Mouse (Mus musculus) hindbrain, embryonic 10.5 days (tissue): ENCODE measurements at regions not wholly inside any gene's neighbourhood (a gene's known extent, or its start where the extent isn't known, plus 50 kb on each side); places are given as distances from the start of the nearest gene placed in this dataset.

Source experiments
- DNase-seq: peaks from one replicate; pipeline ENCODE4 v3.0.0-alpha.2; 2017; ENCODE audit warnings: low spot score
- H3K27ac ChIP-seq: fragments of 300-500 bp; sonication (generic); 2 replicates; pipeline ENCODE4 v1.5.1; 2016; ENCODE audit warnings: mild to moderate bottlenecking, moderate library complexity
- H3K27me3 ChIP-seq: fragments of 300-500 bp; sonication (generic); 2 replicates; pipeline ENCODE4 v1.6.1; 2016; ENCODE audit warnings: mild to moderate bottlenecking; ENCODE audit not compliant: poor library complexity, insufficient read depth, severe bottlenecking
- H3K36me3 ChIP-seq: fragments of 300-500 bp; sonication (generic); 2 replicates; pipeline ENCODE4 v1.6.1; 2016; ENCODE audit warnings: mild to moderate bottlenecking, moderate library complexity
- H3K4me1 ChIP-seq: fragments of 300-500 bp; sonication (generic); replicated peaks from 2 replicates; pipeline ENCODE4 v1.6.1; 2016; ENCODE audit warnings: mild to moderate bottlenecking
- H3K4me3 ChIP-seq: fragments of 300-500 bp; sonication (generic); 2 replicates; pipeline ENCODE4 v1.5.1; 2016; ENCODE audit warnings: mild to moderate bottlenecking, moderate library complexity
- H3K9me3 ChIP-seq: fragments of 300-500 bp; sonication (generic); 2 replicates; pipeline ENCODE4 v1.6.1; 2016; ENCODE audit warnings: mild to moderate bottlenecking, moderate library complexity
- WGBS: fragments of 180-500 bp; shearing (Covaris S2); methylation state at CpG from one replicate; pipeline ENCODE4 v1.1.7; 2016; 5-methylcytosine and 5-hydroxymethylcytosine counted together

DNA sequence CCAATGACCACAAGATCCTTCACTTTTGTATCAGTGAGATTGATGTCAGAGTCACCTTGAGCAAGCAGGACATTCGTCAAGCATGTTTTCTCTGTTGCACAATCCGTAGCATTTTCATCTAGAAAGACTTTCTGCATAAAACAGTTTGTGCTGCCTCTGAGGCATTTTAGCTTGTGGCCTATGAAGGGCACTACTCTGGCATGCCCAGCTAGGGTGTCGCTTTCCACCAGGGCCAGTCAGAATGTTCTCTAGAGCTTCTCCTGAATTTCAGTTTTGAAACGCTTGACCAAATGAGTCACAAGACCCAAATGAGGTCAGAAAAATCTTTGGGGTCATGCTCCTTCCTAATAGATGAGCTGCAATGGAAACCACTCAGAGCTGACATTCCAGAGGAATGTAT, 529.6 kb upstream of the Mctp2 start:
- Histone ChIP-seq H3K4me1 (peaks cover 31% of the 10 kb centered on the region), H3K27ac (no peak overlapping the region), H3K36me3 (no peaks in the 10 kb centered on the region), H3K4me3 (no peak overlapping the region), H3K9me3 (no peaks in the 10 kb centered on the region; the same call in 1 of the 2 replicates), H3K27me3 (no peaks in the 10 kb centered on the region)
- 80% methylated on average over 4 of the region's 4 CpGs for WGBS
- no peak for DNase-seq

DNA sequence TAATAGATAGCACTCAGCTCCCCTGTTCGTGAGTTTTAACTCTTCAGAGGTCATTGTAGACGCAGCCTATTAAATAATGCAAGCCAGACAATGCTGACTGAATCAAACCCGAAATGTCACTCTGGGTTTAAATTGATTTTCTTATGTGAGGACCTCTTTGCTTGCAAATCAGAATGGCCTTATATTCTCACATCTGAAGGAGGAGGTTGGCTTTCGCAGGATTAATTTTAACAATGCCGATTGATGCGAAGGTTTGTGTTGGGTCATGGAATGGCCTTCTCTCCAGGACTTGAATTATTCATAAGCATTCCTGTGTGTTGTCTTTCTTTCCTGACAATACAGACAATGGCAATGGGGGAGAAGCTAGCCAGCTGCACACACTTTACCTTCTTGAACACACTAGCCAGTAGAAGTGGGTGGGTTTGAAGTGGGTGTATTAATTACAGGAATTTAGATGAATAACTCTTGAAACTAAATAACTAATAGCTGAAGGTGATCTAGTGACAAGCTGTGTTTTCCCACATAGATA, 530.1 kb upstream of the Mctp2 start:
- H3K9me3 ChIP-seq: no peaks in the 10 kb centered on the region; the same call in 1 of the 2 replicates
- H3K4me3 ChIP-seq: no peak overlapping the region
- no peaks in the 10 kb centered on the region for H3K36me3 ChIP-seq
- peak overlapping the region; percentile 75 for H3K27ac ChIP-seq
- H3K27me3 ChIP-seq: no peaks in the 10 kb centered on the region
- WGBS: 44% methylated on average over 6 of the region's 6 CpGs
- DNase-seq: peak; percentile 10
- peaks cover 31% of the 10 kb centered on the region for H3K4me1 ChIP-seq

DNA sequence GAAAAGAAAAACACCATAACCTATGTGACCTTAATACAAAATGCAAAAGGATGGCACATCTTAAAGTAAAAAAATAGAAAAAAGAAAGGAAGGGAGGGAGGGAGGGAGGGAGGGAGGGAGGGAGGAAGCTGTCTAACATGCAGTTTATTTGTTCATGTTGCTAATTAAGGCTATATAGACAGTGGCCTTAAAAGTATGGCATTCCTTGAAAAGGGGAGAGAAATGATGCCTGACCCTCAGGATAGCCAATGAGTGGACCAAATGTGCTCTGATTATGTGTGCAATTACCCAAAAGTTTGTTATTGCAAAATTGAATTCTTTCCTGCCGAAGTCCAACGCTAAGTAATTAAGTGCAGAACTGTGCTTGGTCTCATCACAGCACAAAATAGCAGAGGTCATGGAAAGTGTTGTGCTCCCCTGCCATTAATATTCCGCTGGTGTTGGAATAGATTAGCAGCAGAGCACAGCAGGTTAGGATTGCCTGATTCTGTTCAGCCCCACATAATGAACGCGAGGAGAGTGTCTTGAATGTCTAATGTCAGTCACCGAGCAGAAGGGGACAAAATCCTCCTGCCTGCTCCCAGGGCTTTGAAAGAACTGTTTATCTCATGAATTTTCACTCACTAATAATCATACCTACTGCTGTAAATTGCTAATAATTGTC, 531.7 kb upstream of the Mctp2 start:
- Histone ChIP-seq H3K4me1 (peaks cover 31% of the 10 kb centered on the region), H3K27ac (peak overlapping the region; percentile 71), H3K27me3 (no peaks in the 10 kb centered on the region), H3K4me3 (no peak overlapping the region), H3K9me3 (no peaks in the 10 kb centered on the region; the same call in 1 of the 2 replicates), H3K36me3 (no peaks in the 10 kb centered on the region)
- peak; percentile 3 for DNase-seq
- WGBS: 25% methylated on average over 6 of the region's 6 CpGs

DNA sequence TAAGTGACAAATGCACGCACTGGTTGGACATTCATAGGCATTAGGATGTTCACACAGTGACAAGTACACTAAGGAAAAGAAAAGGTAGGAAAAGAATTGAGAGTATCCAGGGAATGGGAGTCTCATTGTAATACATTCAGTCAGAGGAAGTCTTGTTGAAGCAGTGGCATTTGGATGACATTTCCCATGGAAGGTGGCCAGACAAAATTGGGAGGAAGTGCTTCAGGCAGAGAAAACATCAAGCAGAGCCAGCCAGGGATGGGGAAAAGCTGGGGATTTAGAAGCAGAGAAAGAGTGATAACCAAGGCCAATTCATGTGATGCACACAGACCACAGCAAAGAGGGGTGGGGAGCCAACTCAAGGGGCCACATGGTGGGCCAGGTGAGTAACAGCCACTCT, 524.0 kb upstream of the Rgma start:
- no peaks in the 10 kb centered on the region for H3K27me3 ChIP-seq
- no peak overlapping the region for H3K4me3 ChIP-seq
- H3K9me3 ChIP-seq: no peaks in the 10 kb centered on the region
- no peak overlapping the region for H3K27ac ChIP-seq
- WGBS: 95% methylated on average over 1 of the region's 1 CpGs
- no peak for DNase-seq
- no peaks in the 10 kb centered on the region for H3K36me3 ChIP-seq
- H3K4me1 ChIP-seq: no peaks in the 10 kb centered on the region

DNA sequence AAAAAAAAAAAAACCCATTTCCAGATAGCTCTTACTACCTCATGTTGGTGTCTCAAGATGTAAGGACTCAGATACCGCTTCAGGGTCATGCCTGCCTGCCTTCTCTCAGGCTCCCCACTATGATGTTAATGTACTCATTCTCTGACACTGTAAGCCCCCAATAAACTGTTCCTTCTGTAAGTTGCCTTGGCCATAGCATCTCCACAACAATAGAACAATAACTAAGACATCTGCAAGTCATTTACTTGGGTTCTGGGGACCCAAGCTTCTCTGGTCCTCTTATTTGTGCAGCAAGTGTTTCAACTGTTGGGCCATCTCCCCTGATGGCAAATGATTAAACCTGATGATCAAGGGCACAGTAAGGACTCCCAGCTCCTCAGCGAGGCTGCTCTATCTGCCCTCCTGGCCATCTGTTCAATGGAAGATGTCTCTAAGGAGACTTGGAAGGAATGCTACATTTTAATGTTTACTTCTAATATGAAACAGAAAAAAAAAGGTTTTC, 520.8 kb upstream of the Rgma start:
- H3K27ac ChIP-seq: no peak overlapping the region
- 71% methylated on average over 2 of the region's 2 CpGs for WGBS
- no peaks in the 10 kb centered on the region for H3K4me1 ChIP-seq
- H3K36me3 ChIP-seq: no peaks in the 10 kb centered on the region
- H3K9me3 ChIP-seq: no peaks in the 10 kb centered on the region
- DNase-seq: no peak
- H3K27me3 ChIP-seq: no peaks in the 10 kb centered on the region
- H3K4me3 ChIP-seq: no peak overlapping the region

DNA sequence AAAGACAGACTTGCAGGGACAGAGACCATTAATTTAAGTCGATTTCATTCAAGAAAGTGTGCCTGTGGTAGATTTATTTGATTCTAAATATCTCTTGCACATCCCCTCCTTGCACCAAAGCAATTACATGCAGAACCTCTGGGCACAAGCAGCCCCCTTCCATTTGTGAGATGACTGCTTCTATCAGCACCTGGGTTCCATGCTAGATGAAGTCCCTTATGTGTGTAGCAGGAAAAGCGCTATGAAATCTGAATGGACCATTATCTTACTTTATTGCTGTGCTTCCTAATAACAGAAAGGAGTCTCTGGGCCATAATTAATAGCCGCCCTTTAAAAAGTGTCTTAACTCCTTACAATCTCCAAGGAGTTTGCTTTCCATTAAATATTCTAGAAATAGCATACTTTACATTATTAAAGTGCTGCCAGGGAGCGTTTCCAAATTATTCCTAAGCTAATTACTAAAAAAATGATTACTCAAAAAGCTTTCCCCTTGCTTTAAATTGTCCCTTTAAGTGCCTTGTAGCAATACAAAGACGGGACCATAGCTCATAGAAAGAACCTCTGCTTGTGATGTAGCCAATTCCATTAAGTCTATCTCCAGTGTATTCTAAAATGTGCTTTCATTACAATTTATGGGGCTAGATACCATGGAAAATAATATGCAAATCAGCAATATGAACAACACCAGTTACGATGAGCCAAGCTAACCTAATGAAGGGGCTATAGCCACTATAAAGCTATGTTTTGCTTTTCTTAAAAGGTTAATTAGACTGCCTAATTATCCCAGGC, 508.1 kb upstream of the Rgma start:
- no peak for DNase-seq
- Histone ChIP-seq H3K4me1 (no peaks in the 10 kb centered on the region), H3K9me3 (no peaks in the 10 kb centered on the region), H3K36me3 (no peaks in the 10 kb centered on the region), H3K27me3 (no peaks in the 10 kb centered on the region), H3K4me3 (no peak overlapping the region), H3K27ac (no peak overlapping the region)
- WGBS: 85% methylated on average over 6 of the region's 6 CpGs

DNA sequence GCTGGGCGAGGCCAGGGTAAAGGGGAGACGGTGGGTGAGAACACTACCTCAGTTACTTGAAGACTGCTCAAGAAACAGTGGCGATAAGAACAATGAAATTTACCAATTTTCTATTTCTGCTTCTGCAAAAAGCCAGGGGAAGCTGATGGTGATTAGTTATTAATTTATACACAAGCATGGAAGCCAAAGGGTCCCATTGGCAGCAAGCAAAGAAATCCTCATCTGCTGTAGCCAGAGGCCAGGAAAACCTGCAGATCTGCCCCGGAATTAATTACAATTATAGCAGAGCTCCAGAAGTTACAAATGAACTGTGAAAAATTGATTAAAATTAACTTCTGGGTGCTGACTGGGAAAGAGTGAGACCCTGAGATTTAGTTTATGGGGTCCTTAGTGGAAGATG, 506.2 kb upstream of the Rgma start:
- DNase-seq: no peak
- no peak overlapping the region for H3K4me3 ChIP-seq
- no peaks in the 10 kb centered on the region for H3K36me3 ChIP-seq
- H3K9me3 ChIP-seq: no peaks in the 10 kb centered on the region
- no peaks in the 10 kb centered on the region; the same call in 1 of the 2 replicates for H3K4me1 ChIP-seq
- H3K27me3 ChIP-seq: no peaks in the 10 kb centered on the region
- WGBS: 95% methylated on average over 4 of the region's 4 CpGs
- no peak overlapping the region for H3K27ac ChIP-seq

DNA sequence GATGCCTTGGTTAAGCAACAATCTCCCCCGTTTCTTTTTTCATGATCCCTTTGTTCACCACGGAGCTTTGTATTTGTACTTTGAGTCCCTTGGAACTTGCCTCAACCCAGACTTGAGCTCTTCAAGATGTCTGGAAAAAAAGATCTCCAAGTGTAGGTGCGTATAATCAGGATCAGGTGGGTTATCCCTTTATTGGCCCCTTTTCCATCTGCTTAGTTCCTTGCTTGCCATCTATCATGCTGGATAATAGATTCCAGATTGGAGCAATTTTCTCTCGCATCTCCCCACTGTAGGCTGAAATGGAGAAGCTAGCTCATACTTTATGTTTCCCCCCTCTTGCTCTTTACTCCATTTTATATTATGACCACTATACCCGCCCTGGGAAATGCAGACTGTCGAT, 474.5 kb upstream of the Rgma start:
- 80% methylated on average over 6 of the region's 6 CpGs for WGBS
- Histone ChIP-seq H3K36me3 (no peaks in the 10 kb centered on the region), H3K4me3 (no peak overlapping the region), H3K4me1 (no peaks in the 10 kb centered on the region), H3K27ac (no peak overlapping the region), H3K9me3 (no peaks in the 10 kb centered on the region), H3K27me3 (no peaks in the 10 kb centered on the region)
- no peak for DNase-seq

DNA sequence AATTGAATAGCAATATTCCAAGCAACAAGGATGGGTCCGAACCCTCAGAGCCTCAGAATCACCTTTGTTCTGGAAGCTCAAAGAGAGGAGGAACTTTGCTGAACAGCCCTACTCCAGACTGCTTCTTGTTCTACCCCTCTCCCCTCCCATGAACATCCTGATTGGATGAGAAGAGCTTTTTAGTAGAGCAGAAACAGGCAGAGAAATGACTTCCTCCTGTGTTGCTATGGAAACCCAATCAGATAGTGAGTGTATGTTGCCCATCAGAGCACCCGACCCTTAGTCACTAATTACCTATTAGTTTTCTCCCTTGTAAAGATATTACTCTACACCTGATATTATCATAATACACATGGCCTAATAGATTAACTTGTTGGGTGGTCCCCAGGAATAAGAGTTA, 469.4 kb upstream of the Rgma start:
- 59% methylated on average over 2 of the region's 2 CpGs for WGBS
- H3K4me1 ChIP-seq: no peaks in the 10 kb centered on the region

DNA sequence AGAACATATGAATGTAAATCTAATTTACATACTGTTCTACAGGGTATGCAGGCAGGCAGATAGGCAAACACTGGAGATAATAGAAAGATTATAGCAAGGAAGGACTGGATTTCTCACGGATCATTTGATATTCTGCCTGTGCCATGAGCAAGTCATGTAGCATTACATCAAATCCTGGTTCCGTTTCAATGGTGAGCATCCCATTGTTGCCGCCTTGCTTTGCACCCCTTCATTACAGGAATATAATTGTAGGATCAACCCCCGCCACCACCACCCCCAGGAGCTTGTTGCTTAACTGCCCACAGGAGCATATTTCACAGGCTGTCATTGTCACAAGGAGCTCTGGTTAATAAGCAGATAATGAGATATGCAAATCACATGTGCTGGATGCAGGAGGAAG, 468.8 kb upstream of the Rgma start:
- 87% methylated on average over 4 of the region's 4 CpGs for WGBS
- Histone ChIP-seq H3K4me1 (no peaks in the 10 kb centered on the region), H3K27me3 (no peaks in the 10 kb centered on the region), H3K4me3 (no peak overlapping the region), H3K9me3 (no peaks in the 10 kb centered on the region), H3K27ac (no peak overlapping the region), H3K36me3 (no peaks in the 10 kb centered on the region)
- DNase-seq: no peak

More for the DNA sequence above, 469.4 kb upstream of the Rgma start:
- no peak for DNase-seq
- Histone ChIP-seq H3K36me3 (no peaks in the 10 kb centered on the region), H3K27ac (no peak overlapping the region), H3K9me3 (no peaks in the 10 kb centered on the region), H3K4me3 (no peak overlapping the region), H3K27me3 (no peaks in the 10 kb centered on the region)

DNA sequence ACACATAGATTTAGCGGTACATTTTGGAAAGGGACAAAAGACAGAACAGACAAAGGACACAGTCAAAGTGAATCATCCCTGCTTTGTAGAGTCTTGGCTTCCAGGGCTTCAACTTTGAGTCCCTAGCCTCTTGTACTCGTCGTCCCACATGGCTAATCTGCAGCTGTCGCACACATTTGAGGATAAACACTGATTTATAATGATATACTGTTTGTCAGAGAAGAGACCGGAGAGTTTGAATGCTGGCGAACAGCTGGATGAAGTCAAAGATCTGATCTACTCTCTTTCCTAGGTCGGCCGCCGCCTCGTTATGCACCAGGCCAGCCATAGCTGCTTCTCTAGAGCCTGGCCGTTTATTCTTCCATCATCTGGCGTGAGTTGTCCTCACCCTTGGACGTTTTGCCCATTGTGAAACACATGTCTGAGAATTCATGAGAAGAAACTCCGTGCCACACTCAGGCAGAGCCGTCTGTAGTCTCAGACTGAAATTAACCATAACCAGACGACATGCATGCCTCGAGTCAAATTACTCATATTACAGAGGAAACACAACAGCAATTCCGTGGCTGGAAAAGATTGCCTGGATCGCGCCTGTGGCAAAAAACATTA, 448.4 kb upstream of the Rgma start:
- peak; percentile 12 for DNase-seq
- no peaks in the 10 kb centered on the region for H3K27me3 ChIP-seq
- H3K36me3 ChIP-seq: no peaks in the 10 kb centered on the region
- no peak overlapping the region for H3K27ac ChIP-seq
- no peak overlapping the region for H3K4me3 ChIP-seq
- H3K4me1 ChIP-seq: no peaks in the 10 kb centered on the region
- WGBS: 79% methylated on average over 20 of the region's 20 CpGs
- no peaks in the 10 kb centered on the region for H3K9me3 ChIP-seq

DNA sequence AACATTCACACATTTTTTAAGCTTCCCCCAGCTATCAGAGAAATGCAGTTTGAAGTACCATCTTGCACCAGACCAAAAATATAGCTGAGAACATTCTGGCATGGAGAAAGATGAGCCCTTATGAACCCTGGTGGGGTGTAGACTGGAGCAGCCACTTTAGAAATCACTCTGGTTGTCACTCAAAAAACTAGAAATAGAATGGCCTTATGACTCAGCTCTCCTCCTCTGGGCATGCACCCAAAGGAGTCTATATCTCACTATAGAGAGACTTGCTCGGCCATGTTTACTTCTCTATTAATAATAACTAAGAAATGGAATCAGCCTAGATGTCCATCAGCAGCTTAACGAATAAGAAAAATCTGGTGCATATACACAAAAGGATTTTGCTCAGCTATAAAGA, 436.5 kb upstream of the Rgma start:
- 89% methylated on average over 2 of the region's 2 CpGs for WGBS
- H3K27me3 ChIP-seq: no peaks in the 10 kb centered on the region
- H3K4me1 ChIP-seq: no peaks in the 10 kb centered on the region
- H3K36me3 ChIP-seq: no peaks in the 10 kb centered on the region
- H3K27ac ChIP-seq: no peak overlapping the region
- no peak overlapping the region for H3K4me3 ChIP-seq
- DNase-seq: no peak
- H3K9me3 ChIP-seq: no peaks in the 10 kb centered on the region

DNA sequence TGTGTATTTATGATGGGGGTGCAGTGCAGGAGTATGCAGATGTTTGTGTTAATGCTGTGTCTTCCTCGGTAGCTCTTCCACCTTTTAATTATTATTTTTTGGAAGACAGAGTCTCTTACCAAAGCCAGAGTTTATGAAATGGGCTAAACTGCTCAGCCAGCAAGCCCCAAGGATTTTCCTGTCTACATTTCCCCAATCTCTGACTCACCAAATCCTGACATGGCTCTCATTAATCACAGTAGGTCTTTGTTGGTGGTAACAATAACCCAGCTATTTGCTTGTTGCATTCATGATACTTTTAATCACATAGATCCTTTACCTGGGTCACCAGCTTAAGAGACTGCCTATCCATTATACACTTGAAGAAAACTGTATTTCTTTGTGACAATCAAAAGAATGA, 427.8 kb upstream of the Rgma start:
- peaks cover 8% of the 10 kb centered on the region for H3K4me1 ChIP-seq
- no peaks in the 10 kb centered on the region for H3K9me3 ChIP-seq
- H3K4me3 ChIP-seq: no peak overlapping the region
- no peaks in the 10 kb centered on the region for H3K27me3 ChIP-seq
- DNase-seq: no peak
- H3K36me3 ChIP-seq: no peaks in the 10 kb centered on the region
- 95% methylated on average over 1 of the region's 1 CpGs for WGBS
- no peak overlapping the region for H3K27ac ChIP-seq
